13 mouse cellular contexts compared by ENCODE assay signal in genomic region chr9:41071906-41072511, GRCm38 (mm10).
DNase-seq lines count a peak whose midpoint lies in the region; ATAC-seq and TF ChIP-seq lines count a peak whose summit lies in the region.
"Had no signal": no experiment of that assay in that cellular context is flagged by ENCODE, and none has a peak within 500 bp of the region (broad histone marks: within the 10 kb centered on the region; RNA-seq: fewer than 3 reads in every experiment).

No protein-coding gene starts in this region.

- peak; percentile 2; the same call in 1 of the 2 replicates for ATAC-seq in liver, postnatal 0 days
- no peak for ATAC-seq in megakaryocyte-erythroid progenitor cell, adult 5-6 weeks (replicated peaks; ENCODE audit: low FRiP score, low TSS enrichment, poor library complexity, severe bottlenecking)
- ATAC-seq: hindbrain, postnatal 0 days had no signal

- H3K4me3 ChIP-seq in heart, embryonic 10.5 days = no peak overlapping the region
- H3K4me3 ChIP-seq in liver, postnatal 0 days (ENCODE audit: low read depth, low read length) = no peak overlapping the region
- H3K4me3 ChIP-seq: heart, embryonic 15.5 days; kidney, embryonic 15.5 days had no signal

- no peak for TF ChIP-seq CTCF in liver, postnatal 0 days (IDR thresholded peaks at IDR 0.05; ENCODE audit: low read depth)

- whole genome bisulfite sequencing in heart, embryonic 10.5 days = 30% methylated on average over 3 of the region's 3 CpGs
- 34% methylated on average over 3 of the region's 3 CpGs for WGBS in liver, postnatal 0 days (ENCODE audit: insufficient replicate concordance)

- H3K9ac ChIP-seq in liver, postnatal 0 days (replicated peaks) = no peak overlapping the region
- H3K9ac ChIP-seq: heart, embryonic 15.5 days; kidney, embryonic 15.5 days had no signal

- no peaks in the 10 kb centered on the region for H3K9me3 ChIP-seq in heart, embryonic 10.5 days
- no peaks in the 10 kb centered on the region for H3K9me3 ChIP-seq in liver, postnatal 0 days (ENCODE audit: low read length)
- H3K9me3 ChIP-seq: heart, embryonic 15.5 days; kidney, embryonic 15.5 days had no signal

- DNase-seq in heart, embryonic 10.5 days (ENCODE audit: low spot score) = no peak
- no peak for DNase-seq in heart, adult 11 months
- DNase-seq in thymus, postnatal 25 days = peak; percentile 12
- DNase-seq in thymus, postnatal 10 days (ENCODE audit: low spot score in 2 of 2) = no peak
- DNase-seq in liver, postnatal 0 days = no peak
- no peak for DNase-seq in embryo, embryonic 9.5 days (ENCODE audit: extremely low spot score)
- no peak for DNase-seq in frontal cortex, postnatal 36 days (ENCODE audit: low spot score in 2 of 2)
- DNase-seq: cerebellum, adult 8-10 months; layer of hippocampus, adult 9-11 months had no signal

- H3K36me3 ChIP-seq in heart, embryonic 10.5 days = no peaks in the 10 kb centered on the region
- H3K36me3 ChIP-seq in liver, postnatal 0 days (replicated peaks; ENCODE audit: insufficient read depth, low read length) = no peaks in the 10 kb centered on the region
- H3K36me3 ChIP-seq: heart, embryonic 15.5 days; kidney, embryonic 15.5 days had no signal

- H3K27ac ChIP-seq in heart, embryonic 10.5 days = peak overlapping the region; percentile 79
- H3K27ac ChIP-seq in liver, postnatal 0 days (ENCODE audit: low read depth) = peak overlapping the region; percentile 58; the same call in 1 of the 2 replicates
- H3K27ac ChIP-seq: hindbrain, postnatal 0 days; kidney, embryonic 15.5 days had no signal

- peaks cover 59% of the 10 kb centered on the region for H3K4me1 ChIP-seq in heart, embryonic 10.5 days
- peaks cover 48% of the 10 kb centered on the region for H3K4me1 ChIP-seq in liver, postnatal 0 days (ENCODE audit: insufficient read depth)

- H3K4me2 ChIP-seq in liver, postnatal 0 days (ENCODE audit: low read depth, low read length) = peak overlapping the region; percentile 68; the same call in 1 of the 2 replicates
- H3K4me2 ChIP-seq: heart, embryonic 15.5 days; kidney, embryonic 15.5 days had no signal

- H3K27me3 ChIP-seq in heart, embryonic 10.5 days (ENCODE audit: insufficient read depth, poor library complexity, severe bottlenecking) = no peaks in the 10 kb centered on the region
- no peaks in the 10 kb centered on the region for H3K27me3 ChIP-seq in liver, postnatal 0 days (ENCODE audit: insufficient read depth, low read length)
- H3K27me3 ChIP-seq: heart, embryonic 15.5 days; kidney, embryonic 15.5 days had no signal

- TF ChIP-seq EP300 in liver, postnatal 0 days (IDR thresholded peaks at IDR 0.05; ENCODE audit: low read depth) = no peak; the same call in 1 of the 2 replicates
